Mouse (Mus musculus) megakaryocyte, embryonic 14.5 days (primary cell): ENCODE measurements around the gene Hip1r.

Experiments
- FLI1 ChIP-seq: IDR thresholded peaks from 2 replicates; pipeline ENCODE4 v1.6.1; 2012; ENCODE audit warnings: low read length, inconsistent platforms, mixed read lengths
- GATA1 ChIP-seq: IDR thresholded peaks from 3 replicates; pipeline ENCODE4 v1.6.1; 2012; ENCODE audit warnings: mixed read lengths, low read length, inconsistent platforms, borderline replicate concordance

DNA sequence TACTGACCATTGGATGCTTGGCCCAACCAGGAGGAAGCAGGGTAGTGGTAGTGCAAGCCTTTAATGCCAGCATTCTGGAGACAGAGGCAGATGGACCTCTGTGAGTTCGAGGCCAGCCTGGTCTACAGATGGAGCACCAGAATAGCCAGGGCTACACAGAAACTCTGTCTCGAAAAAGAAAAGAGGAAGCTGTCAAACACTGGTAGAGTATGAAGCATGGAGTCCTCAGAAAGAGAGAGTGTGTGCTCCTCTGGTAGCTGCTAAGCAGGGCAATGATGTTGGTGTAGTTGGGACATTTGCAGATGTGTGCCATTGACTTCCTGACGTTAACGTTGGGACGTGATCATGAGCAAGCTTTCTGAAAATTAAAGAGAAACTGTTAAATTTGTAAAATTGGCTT, 34.9 kb upstream of the Hip1r start:
- TF ChIP-seq GATA1: no peak
- TF ChIP-seq FLI1: no peak
